Mouse (Mus musculus): ENCODE results near the gene Ccdc9b. TPM values are rescaled to one million over a fixed set of nuclear protein-coding genes. Genes with fewer than 3 reads are reported as not detected.
A peak's percentile ranks its signal among the peaks of the same experiment; 100 is the strongest.

Gene Ccdc9b
- polyA plus RNA-seq, 1 experiment from 2014 or later, result 0.08 TPM

DNA sequence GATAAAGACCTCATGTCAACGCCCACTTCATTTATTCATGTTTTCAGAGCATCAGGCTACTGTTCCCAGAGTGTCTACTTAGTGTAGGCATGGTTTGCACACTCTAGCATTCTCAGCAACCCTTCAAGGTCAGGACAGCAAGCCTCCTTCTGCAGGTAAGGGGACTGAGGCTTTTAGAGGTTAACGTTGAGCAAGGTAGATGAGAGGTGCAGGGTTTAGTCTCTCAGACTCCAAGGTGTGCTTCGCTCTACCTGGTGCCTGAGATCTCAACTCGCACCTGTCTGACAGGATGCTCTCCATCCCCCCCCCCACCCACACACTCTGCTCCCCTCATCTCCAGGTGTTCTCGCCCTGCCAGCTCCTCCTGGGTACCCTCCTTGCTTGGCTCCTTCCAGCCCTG is 8.3 kb downstream of the Ccdc9b start:
- Histone ChIP-seq H3K36me3 (0 out of 2 replicates have a peak, but pooled peaks cover 4% of the 10 kb centered on the region), H3K4me3 (no peak overlapping the region), H3K27me3 (ENCODE audit: low read depth, poor library complexity, severe bottlenecking) (peaks cover 31% of the 10 kb centered on the region), H3K9me3 (replicated peaks) (no peaks in the 10 kb centered on the region), H3K27ac (no peak overlapping the region), H3K4me1 (peaks cover 29% of the 10 kb centered on the region)
- 91% methylated on average over 5 of the region's 5 CpGs for WGBS
- no peak for DNase-seq (ENCODE audit: low spot score)

DNA sequence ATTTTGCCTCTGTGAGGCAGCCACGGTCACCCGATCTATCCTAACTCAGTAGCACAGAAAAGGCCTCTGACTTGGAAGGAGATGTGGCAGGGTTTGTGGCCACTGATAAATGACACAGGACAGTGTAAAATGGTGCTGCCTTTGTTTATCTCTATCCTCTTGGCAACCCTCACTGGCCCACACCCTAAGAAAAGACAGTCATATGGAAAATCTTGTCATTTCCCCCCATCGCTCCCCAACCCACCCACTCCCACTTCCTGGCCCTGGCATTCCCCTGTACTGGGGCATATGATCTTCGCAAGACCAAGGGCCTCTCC is 9.7 kb downstream of the Ccdc9b start:
- WGBS, result 69% methylated on average over 4 of the region's 4 CpGs
- Histone ChIP-seq H3K4me3 (no peak overlapping the region), H3K27ac (peak overlapping the region; percentile 21; the same call in 1 of the 2 replicates), H3K4me1 (peaks cover 33% of the 10 kb centered on the region), H3K36me3 (0 out of 2 replicates have a peak, but pooled peaks cover 4% of the 10 kb centered on the region), H3K27me3 (ENCODE audit: low read depth, poor library complexity, severe bottlenecking) (peaks cover 29% of the 10 kb centered on the region), H3K9me3 (replicated peaks) (no peaks in the 10 kb centered on the region)
- DNase-seq (ENCODE audit: low spot score), result no peak

- H3K27me3 ChIP-seq (ENCODE audit: low read depth, poor library complexity, severe bottlenecking), result peaks cover 29% of the 10 kb centered on the region
- peaks cover 38% of the 10 kb centered on the region for H3K4me1 ChIP-seq
- 63% methylated on average over 16 of the region's 16 CpGs for whole genome bisulfite sequencing
- no peak for DNase-seq (ENCODE audit: low spot score)
- no peaks in the 10 kb centered on the region for H3K9me3 ChIP-seq (replicated peaks)
- H3K27ac ChIP-seq, result peak overlapping the region; percentile 21; the same call in 1 of the 2 replicates
- H3K4me3 ChIP-seq, result no peak overlapping the region
- H3K36me3 ChIP-seq, result 0 out of 2 replicates have a peak, but pooled peaks cover 4% of the 10 kb centered on the region
Measured at GRCm38 (mm10) chr2:118751896-118752791, 10.3 kb downstream of the Ccdc9b start.

DNA sequence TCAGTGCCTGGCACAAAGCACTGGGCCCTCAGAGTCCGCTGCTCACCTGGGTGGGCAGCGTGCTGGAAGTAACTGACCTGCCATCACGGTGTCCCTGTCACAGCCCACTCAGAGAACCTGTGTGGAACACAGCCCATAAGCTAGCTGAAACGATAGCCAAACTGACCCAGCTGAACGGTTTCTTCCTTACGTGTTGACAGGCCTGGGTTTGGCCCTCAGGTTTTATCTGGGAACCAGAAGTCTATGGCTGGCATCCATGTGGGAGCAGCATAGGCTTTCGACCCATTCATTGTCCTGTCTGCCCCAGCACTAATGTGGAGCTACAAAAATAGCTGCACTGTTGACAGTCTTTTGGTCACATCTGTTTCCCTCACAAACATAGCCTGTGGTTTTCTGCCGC is 12.0 kb downstream of the Ccdc9b start:
- Histone ChIP-seq H3K27ac (no peak overlapping the region), H3K36me3 (0 out of 2 replicates have a peak, but pooled peaks cover 4% of the 10 kb centered on the region), H3K27me3 (ENCODE audit: low read depth, poor library complexity, severe bottlenecking) (peaks cover 31% of the 10 kb centered on the region), H3K4me3 (no peak overlapping the region), H3K9me3 (replicated peaks) (no peaks in the 10 kb centered on the region), H3K4me1 (peaks cover 50% of the 10 kb centered on the region)
- DNase-seq (ENCODE audit: low spot score), result no peak
- 86% methylated on average over 8 of the region's 8 CpGs for WGBS

DNA sequence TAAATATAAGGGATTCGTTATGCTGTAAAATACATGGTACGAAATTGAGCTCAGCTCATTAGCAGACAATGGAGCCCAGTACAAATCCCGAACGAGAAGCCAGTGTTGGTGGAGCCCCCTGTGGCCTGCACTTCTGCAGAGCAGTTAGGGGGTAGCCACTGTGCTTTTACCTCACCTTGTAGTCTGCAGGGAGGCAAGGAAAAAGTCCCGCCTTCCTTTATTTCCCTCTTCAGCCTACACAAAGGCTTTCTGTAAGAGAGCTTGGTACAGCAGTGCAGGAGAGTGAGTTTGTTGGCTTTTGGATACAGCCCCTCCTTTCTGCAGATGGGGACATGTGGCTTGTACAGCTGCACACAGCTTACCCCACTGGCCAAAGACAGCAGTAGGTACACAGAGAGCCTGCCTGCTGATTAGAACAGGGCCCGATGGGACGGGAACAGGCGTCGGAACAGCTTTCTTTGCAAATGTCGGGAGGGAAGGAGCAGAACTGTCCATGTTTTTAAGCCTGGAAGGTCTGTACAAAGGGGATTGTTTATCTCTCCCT is 13.0 kb downstream of the Ccdc9b start:
- DNase-seq (ENCODE audit: low spot score), result no peak
- peaks cover 40% of the 10 kb centered on the region for H3K27me3 ChIP-seq (ENCODE audit: low read depth, poor library complexity, severe bottlenecking)
- H3K27ac ChIP-seq, result peak overlapping the region; percentile 46; the same call in 1 of the 2 replicates
- 51% methylated on average over 10 of the region's 10 CpGs for WGBS
- no peaks in the 10 kb centered on the region for H3K9me3 ChIP-seq (replicated peaks)
- peaks cover 61% of the 10 kb centered on the region for H3K4me1 ChIP-seq
- H3K4me3 ChIP-seq, result no peak overlapping the region
- 0 out of 2 replicates have a peak, but pooled peaks cover 4% of the 10 kb centered on the region for H3K36me3 ChIP-seq

DNA sequence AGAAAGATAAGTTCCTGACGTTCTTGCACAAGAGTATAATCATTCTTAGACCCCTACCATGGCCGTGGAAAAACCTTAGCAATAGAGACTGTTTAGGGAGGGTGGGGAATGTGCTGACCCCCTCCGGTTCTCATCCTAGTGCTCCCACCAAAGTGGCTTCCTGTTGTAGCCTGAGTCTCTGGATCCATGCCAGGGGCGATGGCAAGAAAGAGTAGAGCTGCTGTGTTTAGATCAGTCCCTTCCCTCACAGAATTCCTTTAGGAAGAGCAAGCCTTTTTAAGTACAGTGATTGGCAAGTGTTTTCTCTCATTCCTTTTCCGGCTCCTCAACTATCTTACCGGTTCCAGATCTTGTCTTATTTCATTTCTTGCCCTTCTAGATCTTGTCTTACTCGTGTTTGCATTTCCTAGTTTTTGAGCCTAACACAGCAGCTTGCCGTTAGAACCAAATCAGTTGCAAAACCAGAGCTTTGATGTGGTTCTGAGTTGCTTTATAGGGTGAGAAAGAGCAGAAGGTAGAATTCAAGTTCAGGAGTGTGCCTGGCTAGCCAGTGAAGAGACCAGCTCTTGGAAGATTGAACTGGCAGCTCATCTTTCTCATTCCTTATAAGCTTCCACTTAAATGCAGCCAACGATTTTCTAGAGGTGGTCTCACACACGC is 15.0 kb downstream of the Ccdc9b start:
- H3K4me1 ChIP-seq, result peaks cover 59% of the 10 kb centered on the region
- H3K27me3 ChIP-seq (ENCODE audit: low read depth, poor library complexity, severe bottlenecking), result peaks cover 57% of the 10 kb centered on the region
- WGBS, result 46% methylated on average over 10 of the region's 10 CpGs
- no peak for DNase-seq (ENCODE audit: low spot score)
- 0 out of 2 replicates have a peak, but pooled peaks cover 4% of the 10 kb centered on the region for H3K36me3 ChIP-seq
- H3K27ac ChIP-seq, result no peak overlapping the region
- H3K4me3 ChIP-seq, result peak overlapping the region; percentile 90
- H3K9me3 ChIP-seq (replicated peaks), result no peaks in the 10 kb centered on the region

- Histone ChIP-seq H3K4me1 (peaks cover 53% of the 10 kb centered on the region), H3K9me3 (replicated peaks) (no peaks in the 10 kb centered on the region), H3K4me3 (peak overlapping the region; percentile 90), H3K27me3 (ENCODE audit: low read depth, poor library complexity, severe bottlenecking) (peaks cover 62% of the 10 kb centered on the region), H3K27ac (peak overlapping the region; percentile 89), H3K36me3 (0 out of 2 replicates have a peak, but pooled peaks cover 4% of the 10 kb centered on the region)
- 6% methylated on average over 113 of the region's 113 CpGs for WGBS
- DNase-seq (ENCODE audit: low spot score), result peak; percentile 66
Measured at GRCm38 (mm10) chr2:118745915-118746901, 16.3 kb downstream of the Ccdc9b start.

DNA sequence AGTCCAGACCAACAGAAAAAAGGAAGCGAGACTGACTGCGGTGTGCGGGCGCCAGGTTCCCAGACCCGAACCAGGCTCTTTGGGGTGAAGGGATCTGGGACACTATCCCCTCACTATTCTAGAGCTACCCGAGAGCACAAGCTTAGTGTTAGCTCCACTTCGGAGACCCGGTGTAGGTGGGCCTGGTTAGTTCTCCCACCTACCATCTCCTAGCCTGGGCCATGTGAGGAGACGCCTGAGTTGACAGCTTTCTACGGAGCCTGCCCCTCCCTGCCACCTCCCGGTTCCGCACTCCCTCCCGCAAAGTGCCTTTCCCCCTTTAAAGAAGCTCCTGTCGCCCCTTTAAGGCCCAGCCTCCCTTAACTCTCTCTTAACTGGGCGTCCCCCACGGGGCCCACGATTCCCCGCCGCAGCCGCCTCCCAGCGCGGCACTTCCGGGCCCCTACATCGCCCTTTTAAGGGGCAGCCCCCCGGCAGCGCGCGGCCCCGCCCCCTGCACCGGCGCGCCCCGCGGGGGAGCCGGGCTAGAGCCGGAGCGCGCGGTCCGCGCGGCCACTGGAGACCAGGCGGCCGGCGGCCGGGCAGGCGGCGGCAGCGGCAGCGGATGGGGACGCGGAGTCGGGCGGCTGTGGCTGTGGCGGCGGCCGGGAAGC is 17.1 kb downstream of the Ccdc9b start, which contains the start of gene Inafm2:
TSS of gene Inafm2 (plus strand) at position 527 of the 653 bp plus-strand sequence.
- Histone ChIP-seq H3K27me3 (ENCODE audit: low read depth, poor library complexity, severe bottlenecking) (peaks cover 62% of the 10 kb centered on the region), H3K27ac (peak within 1 kb of the TSS; percentile 89), H3K4me3 (peak within 1 kb of the TSS; percentile 90), H3K4me1 (peaks cover 50% of the 10 kb centered on the region), H3K36me3 (0 out of 2 replicates have a peak, but pooled peaks cover 4% of the 10 kb centered on the region), H3K9me3 (replicated peaks) (no peaks in the 10 kb centered on the region)
- 16% methylated on average over 57 of the region's 57 CpGs for WGBS
- DNase-seq (ENCODE audit: low spot score), result peak; percentile 94

GRCm38 (mm10) chr2:118744621-118745020 is 17.8 kb downstream of the Ccdc9b start:
- Histone ChIP-seq H3K27ac (no peak overlapping the region), H3K9me3 (replicated peaks) (no peaks in the 10 kb centered on the region), H3K4me3 (peak overlapping the region; percentile 90; the same call in 1 of the 2 replicates), H3K27me3 (ENCODE audit: low read depth, poor library complexity, severe bottlenecking) (peaks cover 62% of the 10 kb centered on the region), H3K4me1 (peaks cover 44% of the 10 kb centered on the region), H3K36me3 (0 out of 2 replicates have a peak, but pooled peaks cover 4% of the 10 kb centered on the region)
- WGBS, result 8% methylated on average over 7 of the region's 7 CpGs
- no peak for DNase-seq (ENCODE audit: low spot score)

DNA sequence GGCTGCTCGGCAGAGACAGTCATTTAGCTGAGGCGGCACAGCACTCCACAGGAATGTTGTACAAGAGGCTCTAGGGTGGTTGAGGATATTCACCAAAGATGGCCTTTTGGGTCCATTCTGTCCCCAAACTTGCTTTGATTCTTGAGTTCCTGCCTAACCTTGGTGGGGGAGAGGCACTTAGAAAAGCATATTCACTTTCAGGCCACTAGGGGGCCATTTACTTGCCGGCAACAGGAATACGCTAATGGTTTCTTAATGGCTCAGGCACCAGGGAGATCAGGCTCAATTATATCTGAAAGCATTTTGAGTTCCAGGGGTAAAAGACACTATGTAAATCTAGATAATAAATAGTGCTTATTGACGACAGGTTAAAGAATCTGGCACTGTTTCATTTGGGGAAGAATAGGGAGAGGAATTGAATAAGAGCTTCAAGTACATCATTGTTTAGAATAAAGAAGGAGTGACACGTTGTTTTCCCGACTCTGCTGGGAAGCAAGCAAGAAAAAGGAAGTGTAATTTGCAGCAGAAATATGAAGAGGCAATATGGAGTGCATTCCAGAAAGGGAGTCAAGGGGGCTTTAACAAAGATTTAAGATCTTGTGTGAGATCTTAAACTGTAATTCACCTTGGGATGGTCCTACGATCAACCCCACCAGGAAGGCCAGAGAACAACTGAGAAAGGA is 19.1 kb downstream of the Ccdc9b start:
- no peaks in the 10 kb centered on the region for H3K36me3 ChIP-seq
- peaks cover 52% of the 10 kb centered on the region for H3K27me3 ChIP-seq (ENCODE audit: low read depth, poor library complexity, severe bottlenecking)
- no peak overlapping the region for H3K4me3 ChIP-seq
- WGBS, result 29% methylated on average over 8 of the region's 8 CpGs
- H3K27ac ChIP-seq, result no peak overlapping the region
- no peaks in the 10 kb centered on the region for H3K9me3 ChIP-seq (replicated peaks)
- DNase-seq (ENCODE audit: low spot score), result peak; percentile 40
- H3K4me1 ChIP-seq, result peaks cover 34% of the 10 kb centered on the region

DNA sequence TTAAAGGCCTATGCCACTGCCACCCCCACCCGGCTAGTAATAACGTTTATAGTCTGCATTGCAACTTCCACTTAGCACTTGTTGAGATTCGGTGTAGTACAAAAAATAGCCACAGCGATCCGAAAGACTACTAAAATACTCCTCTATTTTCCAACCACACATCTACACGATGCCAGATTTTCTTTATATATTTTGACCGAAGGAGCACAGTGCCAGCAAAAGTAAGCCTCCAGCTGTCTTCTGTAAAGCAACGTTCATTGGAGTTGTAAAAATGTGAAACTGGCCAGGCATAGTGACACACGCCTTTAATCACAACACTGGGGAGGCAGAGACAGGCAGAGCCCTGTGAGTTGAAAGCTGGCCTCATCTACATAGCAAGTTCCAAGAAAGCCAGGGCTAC is 21.3 kb downstream of the Ccdc9b start:
- H3K36me3 ChIP-seq, result no peaks in the 10 kb centered on the region
- no peak overlapping the region for H3K27ac ChIP-seq
- peaks cover 32% of the 10 kb centered on the region for H3K27me3 ChIP-seq (ENCODE audit: low read depth, poor library complexity, severe bottlenecking)
- no peaks in the 10 kb centered on the region for H3K9me3 ChIP-seq (replicated peaks)
- no peak for DNase-seq (ENCODE audit: low spot score)
- H3K4me1 ChIP-seq, result peaks cover 16% of the 10 kb centered on the region
- 72% methylated on average over 9 of the region's 9 CpGs for WGBS
- no peak overlapping the region for H3K4me3 ChIP-seq
